8 mouse cellular contexts compared by ENCODE assay signal in genomic region chr2:174294457-174294856, GRCm38 (mm10). TPM values are rescaled to one million over a fixed set of nuclear protein-coding genes. Genes with fewer than 3 reads are reported as not detected.
DNase-seq lines count a peak whose midpoint lies in the region; ATAC-seq and TF ChIP-seq lines count a peak whose summit lies in the region.

No protein-coding gene starts in this region.

- H3K4me2 ChIP-seq in lung, postnatal 0 days (replicated peaks; ENCODE audit: low read depth, low read length), result peak overlapping the region; percentile 60
- H3K4me2 ChIP-seq in liver, embryonic 12.5 days, result peak overlapping the region; percentile 77
- H3K4me2 ChIP-seq in stomach, embryonic 16.5 days (ENCODE audit: low read depth, low read length), result peak overlapping the region; percentile 65

- peak overlapping the region; percentile 40; the same call in 1 of the 2 replicates for H3K4me3 ChIP-seq in lung, postnatal 0 days (ENCODE audit: low read depth, low read length)
- peak overlapping the region; percentile 56 for H3K4me3 ChIP-seq in embryonic fibroblast, embryonic 13.5 days (ENCODE audit: insufficient read depth, low read length)
- peak overlapping the region; percentile 62 for H3K4me3 ChIP-seq in liver, embryonic 12.5 days
- H3K4me3 ChIP-seq in stomach, embryonic 16.5 days (replicated peaks; ENCODE audit: low read length), result peak overlapping the region; percentile 65

- no peak for TF ChIP-seq CTCF in lung, postnatal 0 days (IDR thresholded peaks at IDR 0.05)
- no peak for TF ChIP-seq CTCF in embryonic fibroblast, embryonic 13.5 days (IDR thresholded peaks at IDR 0.05; ENCODE audit: borderline replicate concordance, insufficient read depth, low read length)

- H3K27me3 ChIP-seq in lung, postnatal 0 days (replicated peaks; ENCODE audit: insufficient read depth, low read length), result peaks cover 13% of the 10 kb centered on the region
- peaks cover 27% of the 10 kb centered on the region for H3K27me3 ChIP-seq in liver, embryonic 12.5 days (replicated peaks)
- H3K27me3 ChIP-seq in stomach, embryonic 16.5 days (ENCODE audit: control insufficient read depth, insufficient read depth, low read length), result peaks cover 13% of the 10 kb centered on the region

- 44% methylated on average over 8 of the region's 8 CpGs for WGBS in lung, postnatal 0 days
- 40% methylated on average over 8 of the region's 8 CpGs for WGBS in liver, embryonic 12.5 days (ENCODE audit: insufficient replicate concordance)
- WGBS in stomach, embryonic 16.5 days, result 54% methylated on average over 8 of the region's 8 CpGs

- ATAC-seq in lung, postnatal 0 days, result no peak
- ATAC-seq in liver, embryonic 12.5 days, result no peak
- ATAC-seq in stomach, embryonic 16.5 days (ENCODE audit: insufficient read depth, low FRiP score), result no peak
- ATAC-seq in megakaryocyte progenitor cell, adult 5-6 weeks (replicated peaks; ENCODE audit: poor library complexity), result no peak

- peak; percentile 20; the same call in 1 of the 2 replicates for TF ChIP-seq POLR2A in embryonic fibroblast, embryonic 13.5 days (IDR thresholded peaks at IDR 0.05; ENCODE audit: low read depth, low read length)

- H3K9me3 ChIP-seq in lung, postnatal 0 days (ENCODE audit: low read length), result no peaks in the 10 kb centered on the region; the same call in 1 of the 2 replicates
- H3K9me3 ChIP-seq in liver, embryonic 12.5 days (replicated peaks), result peaks cover 42% of the 10 kb centered on the region
- peaks cover 41% of the 10 kb centered on the region for H3K9me3 ChIP-seq in stomach, embryonic 16.5 days (replicated peaks; ENCODE audit: control insufficient read depth, low read length)

- no peak overlapping the region for H3K27ac ChIP-seq in lung, postnatal 0 days (ENCODE audit: low read length)
- peak overlapping the region; percentile 24; the same call in 1 of the 2 replicates for H3K27ac ChIP-seq in embryonic fibroblast, embryonic 13.5 days (ENCODE audit: insufficient read depth, low read length)
- peak overlapping the region; percentile 69 for H3K27ac ChIP-seq in liver, embryonic 12.5 days
- peak overlapping the region; percentile 82 for H3K27ac ChIP-seq in stomach, embryonic 16.5 days (ENCODE audit: low read length)

- H3K36me3 ChIP-seq in lung, postnatal 0 days (ENCODE audit: insufficient read depth, low read length), result no peaks in the 10 kb centered on the region
- H3K36me3 ChIP-seq in liver, embryonic 12.5 days, result peaks cover 38% of the 10 kb centered on the region
- peaks cover 15% of the 10 kb centered on the region for H3K36me3 ChIP-seq in stomach, embryonic 16.5 days (ENCODE audit: control insufficient read depth, insufficient read depth, low read length)

- no peaks in the 10 kb centered on the region; the same call in 1 of the 2 replicates for H3K4me1 ChIP-seq in lung, postnatal 0 days (ENCODE audit: insufficient read depth, low read depth, low read length)
- no peaks in the 10 kb centered on the region; the same call in 1 of the 2 replicates for H3K4me1 ChIP-seq in embryonic fibroblast, embryonic 13.5 days (ENCODE audit: control insufficient read depth, insufficient read depth, low read length)
- peaks cover 58% of the 10 kb centered on the region for H3K4me1 ChIP-seq in liver, embryonic 12.5 days
- peaks cover 16% of the 10 kb centered on the region for H3K4me1 ChIP-seq in stomach, embryonic 16.5 days (ENCODE audit: control insufficient read depth, insufficient read depth, low read length)

- no peak for TF ChIP-seq EP300 in lung, postnatal 0 days (IDR thresholded peaks at IDR 0.05)

- no peak for DNase-seq in lung, postnatal 0 days (ENCODE audit: low spot score)
- no peak for DNase-seq in lung, adult 18-20 months
- no peak for DNase-seq in cerebellum, postnatal 36 days
- no peak for DNase-seq in frontal cortex, postnatal 25 days (ENCODE audit: low spot score in 2 of 2)

- H3K9ac ChIP-seq in lung, postnatal 0 days (replicated peaks; ENCODE audit: low read depth), result no peak overlapping the region
- H3K9ac ChIP-seq in liver, embryonic 12.5 days, result peak overlapping the region; percentile 72
- H3K9ac ChIP-seq in stomach, embryonic 16.5 days (ENCODE audit: low read length), result peak overlapping the region; percentile 78

RNA-seq across cellular contexts. Expression of gene Gnas, which starts 10.3 kb away (rescaled TPM):
- 1,238 and 1,252 TPM in 2 replicates for polyA plus RNA-seq in lung, postnatal 0 days (2015; fragmentation: Nextera tagmentation; extraction: Ambion mirVana)
- polyA plus RNA-seq in embryonic fibroblast, embryonic 13.5 days (2011; ENCODE audit: insufficient read length, low read depth, missing spikeins), result 1,063 and 1,076 TPM in 2 replicates
- 565 and 587 TPM in 2 replicates for polyA plus RNA-seq in liver, embryonic 12.5 days (2016; fragmentation: Nextera tagmentation; extraction: Ambion mirVana)
- polyA plus RNA-seq in stomach, embryonic 16.5 days (2015; fragmentation: Nextera tagmentation; extraction: Ambion mirVana), result 581 and 721 TPM in 2 replicates
- 564 and 566 TPM in 2 replicates for total RNA-seq in megakaryocyte progenitor cell, adult 5-6 weeks (2015)
- total RNA-seq in megakaryocyte progenitor cell, adult 5-6 weeks (2017), result 218 and 221 TPM in 2 replicates

RNA-seq across cellular contexts. Expression of gene Gm20721, which starts 52.1 kb away (rescaled TPM):
- 4.8 and 9.6 TPM in 2 replicates for polyA plus RNA-seq in lung, postnatal 0 days (2015; fragmentation: Nextera tagmentation; extraction: Ambion mirVana)
- 4.3 and 10.6 TPM in 2 replicates for polyA plus RNA-seq in embryonic fibroblast, embryonic 13.5 days (2011; ENCODE audit: insufficient read length, low read depth, missing spikeins)
- polyA plus RNA-seq in liver, embryonic 12.5 days (2016; fragmentation: Nextera tagmentation; extraction: Ambion mirVana), result 23.2 and 33.5 TPM in 2 replicates
- 34.1 and 63.1 TPM in 2 replicates for polyA plus RNA-seq in stomach, embryonic 16.5 days (2015; fragmentation: Nextera tagmentation; extraction: Ambion mirVana)
- total RNA-seq in megakaryocyte progenitor cell, adult 5-6 weeks (2015), result 0.12 TPM in 1 of 2 replicates, not detected in the other
- 3.1 and 3.3 TPM in 2 replicates for total RNA-seq in megakaryocyte progenitor cell, adult 5-6 weeks (2017)
